Mouse (Mus musculus): Measurements from ENCODE around the gene Sirt4. TPM values are rescaled to one million over a fixed set of nuclear protein-coding genes. Genes with fewer than 3 reads are reported as not detected.
A peak's percentile ranks its signal among the peaks of the same experiment; 100 is the strongest.
"Not testable (repeated sequence)": the region's sequence is repeated elsewhere in the genome, so short reads cannot be mapped to it uniquely, and the experiment has no call there.

The Sirt4 gene
- polyA plus RNA-seq, 1 experiment from 2014 or later: 27.5 TPM

- peaks cover 76% of the 10 kb centered on the region for H3K4me1 ChIP-seq (ENCODE audit: insufficient read depth, low read length)
- WGBS: 39% methylated on average over 12 of the region's 12 CpGs
- ATAC-seq (ENCODE audit: low FRiP score, low TSS enrichment): peak; percentile 16; the same call in 1 of the 2 replicates
These were observed 39.9 kb upstream of the Sirt4 start for GRCm38 (mm10) chr5:115524471-115524870.

DNA sequence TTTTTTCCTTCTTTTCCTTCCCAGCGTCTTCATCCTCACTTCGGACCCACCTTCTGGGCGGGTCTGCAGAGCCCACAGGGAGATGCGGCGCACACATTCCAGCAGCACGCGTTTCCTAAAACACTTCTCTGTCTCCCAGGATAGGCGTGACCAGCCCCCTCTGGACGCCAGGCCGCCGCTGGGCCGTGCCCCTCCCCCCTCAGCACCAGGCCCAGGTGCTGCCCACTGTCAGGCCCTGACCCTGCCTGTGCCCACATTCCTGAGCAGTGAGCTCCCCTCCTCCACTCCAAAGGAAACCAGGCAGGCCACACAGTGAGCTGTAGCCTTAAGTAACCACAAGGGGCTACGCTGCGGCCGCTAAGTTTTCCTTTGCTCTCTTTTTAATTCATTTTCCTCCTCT, 39.4 kb upstream of the Sirt4 start:
- peak overlapping the region; percentile 79 for H3K27ac ChIP-seq (ENCODE audit: low read length)
- no peaks in the 10 kb centered on the region for H3K9me3 ChIP-seq (ENCODE audit: low read length)
- H3K4me1 ChIP-seq (ENCODE audit: insufficient read depth, low read length): peaks cover 75% of the 10 kb centered on the region
- H3K27me3 ChIP-seq (ENCODE audit: insufficient read depth, low read length): no peaks in the 10 kb centered on the region
- no peaks in the 10 kb centered on the region for H3K36me3 ChIP-seq (ENCODE audit: insufficient read depth, low read length)
- WGBS: 7% methylated on average over 15 of the region's 15 CpGs
- H3K4me3 ChIP-seq (ENCODE audit: low read length): no peak overlapping the region
- peak overlapping the region; percentile 42 for H3K9ac ChIP-seq (replicated peaks; ENCODE audit: low read length)
- H3K4me2 ChIP-seq (replicated peaks; ENCODE audit: low read depth, low read length): peak overlapping the region; percentile 27
- peak; percentile 69; the same call in 1 of the 2 replicates for ATAC-seq (ENCODE audit: low FRiP score, low TSS enrichment)

More at GRCm38 (mm10) chr5:115524471-115524870, 39.9 kb upstream of the Sirt4 start:
- H3K9me3 ChIP-seq (ENCODE audit: low read length): no peaks in the 10 kb centered on the region
- peak overlapping the region; percentile 27 for H3K4me2 ChIP-seq (replicated peaks; ENCODE audit: low read depth, low read length)
- H3K36me3 ChIP-seq (ENCODE audit: insufficient read depth, low read length): no peaks in the 10 kb centered on the region
- H3K9ac ChIP-seq (replicated peaks; ENCODE audit: low read length): peak overlapping the region; percentile 42
- H3K27me3 ChIP-seq (ENCODE audit: insufficient read depth, low read length): no peaks in the 10 kb centered on the region
- H3K4me3 ChIP-seq (ENCODE audit: low read length): no peak overlapping the region
- peak overlapping the region; percentile 79 for H3K27ac ChIP-seq (ENCODE audit: low read length)

DNA sequence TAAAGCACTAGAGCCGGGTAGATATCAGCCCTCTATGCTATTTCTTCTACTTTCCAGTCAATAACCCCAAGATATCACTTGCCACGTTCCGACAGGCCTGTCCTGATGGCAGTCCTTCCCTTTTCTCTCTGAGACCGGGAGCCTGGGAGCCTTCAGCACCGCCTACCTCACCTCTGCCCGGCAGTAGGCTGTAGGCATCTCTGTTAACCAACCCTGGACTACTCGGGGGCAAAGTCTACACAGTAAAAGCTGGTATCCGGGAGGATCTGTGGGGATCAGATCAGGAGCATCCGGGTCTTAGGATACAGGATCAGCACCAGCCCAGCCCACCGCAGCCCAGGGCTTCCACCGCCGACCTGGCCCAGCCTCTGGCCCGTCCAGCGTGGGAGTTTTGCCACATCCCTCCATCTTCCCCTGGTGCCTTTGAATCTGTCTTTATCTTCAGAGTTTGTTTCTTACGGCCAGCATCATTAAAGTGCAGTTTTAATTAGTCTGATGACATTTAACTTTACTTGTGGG, 38.5 kb upstream of the Sirt4 start:
- H3K4me1 ChIP-seq (ENCODE audit: insufficient read depth, low read length): peaks cover 71% of the 10 kb centered on the region
- no peak for ATAC-seq (ENCODE audit: low FRiP score, low TSS enrichment)
- no peak overlapping the region for H3K4me2 ChIP-seq (replicated peaks; ENCODE audit: low read depth, low read length)
- no peaks in the 10 kb centered on the region for H3K36me3 ChIP-seq (ENCODE audit: insufficient read depth, low read length)
- peak overlapping the region; percentile 66 for H3K27ac ChIP-seq (ENCODE audit: low read length)
- no peaks in the 10 kb centered on the region for H3K27me3 ChIP-seq (ENCODE audit: insufficient read depth, low read length)
- WGBS: 59% methylated on average over 15 of the region's 15 CpGs
- no peaks in the 10 kb centered on the region for H3K9me3 ChIP-seq (ENCODE audit: low read length)
- no peak overlapping the region for H3K4me3 ChIP-seq (ENCODE audit: low read length)
- H3K9ac ChIP-seq (replicated peaks; ENCODE audit: low read length): 0 out of 2 replicates have a peak overlapping the region, but pooled peaks have one; percentile 33

DNA sequence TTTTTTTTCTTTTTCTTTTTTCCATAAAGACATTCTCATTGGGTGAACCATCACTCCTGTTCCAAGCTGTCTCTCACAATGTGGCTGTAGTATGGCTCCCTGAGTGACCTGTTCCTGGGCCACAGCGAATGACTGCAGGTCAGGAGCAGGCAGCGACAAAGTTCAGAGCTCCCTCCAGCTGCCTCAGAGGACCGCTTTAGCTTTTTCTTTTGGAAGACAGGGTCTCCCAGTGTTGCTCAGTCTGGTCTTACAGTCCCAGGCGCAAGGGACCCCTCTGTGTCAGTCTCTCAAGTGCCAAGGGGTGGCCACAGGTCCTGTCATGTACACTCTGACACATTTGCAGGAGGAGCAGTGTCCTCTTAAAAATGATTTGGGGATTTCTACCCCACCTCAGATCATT, 38.0 kb upstream of the Sirt4 start:
- Histone ChIP-seq H3K4me1 (ENCODE audit: insufficient read depth, low read length) (peaks cover 72% of the 10 kb centered on the region), H3K27me3 (ENCODE audit: insufficient read depth, low read length) (no peaks in the 10 kb centered on the region), H3K4me3 (ENCODE audit: low read length) (no peak overlapping the region), H3K27ac (ENCODE audit: low read length) (peak overlapping the region; percentile 66), H3K36me3 (ENCODE audit: insufficient read depth, low read length) (no peaks in the 10 kb centered on the region), H3K4me2 (replicated peaks; ENCODE audit: low read depth, low read length) (no peak overlapping the region), H3K9me3 (ENCODE audit: low read length) (no peaks in the 10 kb centered on the region), H3K9ac (replicated peaks; ENCODE audit: low read length) (no peak overlapping the region)
- no peak for ATAC-seq (ENCODE audit: low FRiP score, low TSS enrichment)
- WGBS: 80% methylated on average over 4 of the region's 4 CpGs

GRCm38 (mm10) chr5:115521553-115522461, 37.3 kb upstream of the Sirt4 start:
- Histone ChIP-seq H3K4me1 (ENCODE audit: insufficient read depth, low read length) (peaks cover 73% of the 10 kb centered on the region), H3K27ac (ENCODE audit: low read length) (peak overlapping the region; percentile 66), H3K4me3 (ENCODE audit: low read length) (no peak overlapping the region), H3K9ac (replicated peaks; ENCODE audit: low read length) (no peak overlapping the region), H3K4me2 (replicated peaks; ENCODE audit: low read depth, low read length) (peak overlapping the region; percentile 23; the same call in 1 of the 2 replicates), H3K36me3 (ENCODE audit: insufficient read depth, low read length) (no peaks in the 10 kb centered on the region), H3K27me3 (ENCODE audit: insufficient read depth, low read length) (no peaks in the 10 kb centered on the region), H3K9me3 (ENCODE audit: low read length) (no peaks in the 10 kb centered on the region)
- 41% methylated on average over 20 of the region's 21 CpGs for WGBS
- ATAC-seq (ENCODE audit: low FRiP score, low TSS enrichment): peak; percentile 64

DNA sequence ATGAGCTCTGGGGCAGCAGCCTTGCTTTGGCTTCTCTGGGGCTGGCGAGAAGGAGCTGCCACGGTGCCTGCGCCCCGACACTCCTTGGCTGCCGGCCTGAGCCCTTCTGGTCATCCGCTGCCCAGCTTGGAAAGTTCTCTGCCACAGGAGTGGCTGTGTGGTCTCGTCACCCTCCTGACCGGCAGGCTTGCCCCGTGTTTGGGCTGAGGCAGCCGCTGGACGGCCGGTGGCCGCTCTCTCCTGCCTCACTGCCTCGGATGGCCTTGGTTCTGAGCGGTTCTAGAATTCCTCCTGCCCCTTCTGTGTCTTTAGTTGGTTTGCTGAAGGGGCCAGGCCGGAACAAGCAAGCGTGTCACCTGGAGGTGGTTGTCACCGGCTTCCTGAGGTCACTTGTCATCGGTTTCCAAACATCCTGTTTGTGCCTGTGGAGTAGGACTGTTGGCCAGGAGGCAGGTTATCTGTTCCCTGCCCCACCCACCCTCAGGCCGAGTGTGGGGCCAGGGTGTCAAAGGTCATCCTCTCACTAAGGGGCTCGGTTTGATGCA, 35.9 kb upstream of the Sirt4 start:
- 55% methylated on average over 21 of the region's 21 CpGs for WGBS
- Histone ChIP-seq H3K27ac (ENCODE audit: low read length) (peak overlapping the region; percentile 74), H3K4me1 (ENCODE audit: insufficient read depth, low read length) (peaks cover 74% of the 10 kb centered on the region), H3K4me3 (ENCODE audit: low read length) (no peak overlapping the region), H3K27me3 (ENCODE audit: insufficient read depth, low read length) (no peaks in the 10 kb centered on the region), H3K9ac (replicated peaks; ENCODE audit: low read length) (peak overlapping the region; percentile 48), H3K9me3 (ENCODE audit: low read length) (no peaks in the 10 kb centered on the region), H3K4me2 (replicated peaks; ENCODE audit: low read depth, low read length) (peak overlapping the region; percentile 28), H3K36me3 (ENCODE audit: insufficient read depth, low read length) (no peaks in the 10 kb centered on the region; the same call in 1 of the 2 replicates)
- no peak for ATAC-seq (ENCODE audit: low FRiP score, low TSS enrichment)

- 97% methylated on average over 6 of the region's 8 CpGs for WGBS
- H3K9ac ChIP-seq (replicated peaks; ENCODE audit: low read length); H3K4me3 ChIP-seq (ENCODE audit: low read length); H3K4me2 ChIP-seq (replicated peaks; ENCODE audit: low read depth, low read length); H3K9me3 ChIP-seq (ENCODE audit: low read length); ATAC-seq (ENCODE audit: low FRiP score, low TSS enrichment); H3K27me3 ChIP-seq (ENCODE audit: insufficient read depth, low read length); H3K36me3 ChIP-seq (ENCODE audit: insufficient read depth, low read length); H3K27ac ChIP-seq (ENCODE audit: low read length): not testable (repeated sequence)
- peaks cover 69% of the 10 kb centered on the region for H3K4me1 ChIP-seq (ENCODE audit: insufficient read depth, low read length)
These were observed 33.7 kb upstream of the Sirt4 start for GRCm38 (mm10) chr5:115518214-115518613.

DNA sequence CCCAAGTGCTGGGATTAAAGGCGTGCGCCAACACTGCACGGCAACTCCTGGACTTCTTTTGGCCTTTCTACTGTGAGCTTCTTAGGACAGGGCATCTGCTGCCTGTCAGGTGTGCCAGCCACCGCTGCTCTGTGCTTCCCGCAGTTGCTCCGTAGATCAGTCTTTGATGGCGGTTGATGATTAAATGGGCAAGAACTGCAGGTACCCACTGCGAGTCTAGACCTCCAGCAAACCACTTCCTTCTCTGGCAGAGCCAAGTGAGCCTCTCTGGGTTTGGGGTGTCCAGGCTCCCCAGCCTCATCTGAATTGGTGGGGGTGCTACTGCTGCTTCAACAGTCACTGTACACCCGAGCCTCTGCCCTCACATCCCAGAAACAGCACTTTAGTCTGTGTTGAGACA, 33.0 kb upstream of the Sirt4 start:
- WGBS: 83% methylated on average over 9 of the region's 9 CpGs
- Histone ChIP-seq H3K36me3 (ENCODE audit: insufficient read depth, low read length) (no peaks in the 10 kb centered on the region; the same call in 1 of the 2 replicates), H3K4me2 (replicated peaks; ENCODE audit: low read depth, low read length) (no peak overlapping the region), H3K4me3 (ENCODE audit: low read length) (no peak overlapping the region), H3K4me1 (ENCODE audit: insufficient read depth, low read length) (peaks cover 62% of the 10 kb centered on the region), H3K9ac (replicated peaks; ENCODE audit: low read length) (no peak overlapping the region), H3K27me3 (ENCODE audit: insufficient read depth, low read length) (no peaks in the 10 kb centered on the region), H3K27ac (ENCODE audit: low read length) (peak overlapping the region; percentile 9; the same call in 1 of the 2 replicates), H3K9me3 (ENCODE audit: low read length) (no peaks in the 10 kb centered on the region)
- no peak for ATAC-seq (ENCODE audit: low FRiP score, low TSS enrichment)

GRCm38 (mm10) chr5:115516908-115517307, 32.4 kb upstream of the Sirt4 start:
- 85% methylated on average over 7 of the region's 7 CpGs for WGBS
- no peak overlapping the region for H3K9ac ChIP-seq (replicated peaks; ENCODE audit: low read length)
- H3K4me3 ChIP-seq (ENCODE audit: low read length): no peak overlapping the region
- no peaks in the 10 kb centered on the region for H3K27me3 ChIP-seq (ENCODE audit: insufficient read depth, low read length)
- H3K27ac ChIP-seq (ENCODE audit: low read length): peak overlapping the region; percentile 86
- peaks cover 56% of the 10 kb centered on the region for H3K4me1 ChIP-seq (ENCODE audit: insufficient read depth, low read length)
- no peak for ATAC-seq (ENCODE audit: low FRiP score, low TSS enrichment)
- no peaks in the 10 kb centered on the region for H3K9me3 ChIP-seq (ENCODE audit: low read length)
- no peaks in the 10 kb centered on the region; the same call in 1 of the 2 replicates for H3K36me3 ChIP-seq (ENCODE audit: insufficient read depth, low read length)
- no peak overlapping the region for H3K4me2 ChIP-seq (replicated peaks; ENCODE audit: low read depth, low read length)

All from kidney, embryonic 16.5 days (tissue).